Mouse (Mus musculus) thymus, adult 2 months (tissue): Measurements from ENCODE around the gene C2cd3.

Experiments used
- CTCF ChIP-seq: fragments of 200-500 bp; IDR thresholded peaks from 2 replicates; pipeline ENCODE4 v1.5.1; 2012; ENCODE audit warnings: mild to moderate bottlenecking, control low read depth, low read length, moderate library complexity, borderline replicate concordance; ENCODE audit not compliant: control insufficient read depth, poor library complexity, insufficient read depth; ENCODE audit errors: extremely low read depth
- POLR2A ChIP-seq: fragments of 200-500 bp; IDR thresholded peaks from 2 replicates; pipeline ENCODE4 v1.6.1; 2012; ENCODE audit warnings: mild to moderate bottlenecking, low read length, control low read depth, moderate library complexity; ENCODE audit not compliant: control insufficient read depth, poor library complexity, insufficient read depth; ENCODE audit errors: extremely low read depth

GRCm38 (mm10) chr7:100446271-100446670 lies 74.2 kb downstream of the C2cd3 start:
- TF ChIP-seq POLR2A (no peak), CTCF (no peak)
